Mouse (Mus musculus): ENCODE measurements at regions not wholly inside any gene's neighbourhood (a gene's known extent, or its start where the extent isn't known, plus 50 kb on each side); places are given as distances from the start of the nearest gene placed in this dataset.

DNA sequence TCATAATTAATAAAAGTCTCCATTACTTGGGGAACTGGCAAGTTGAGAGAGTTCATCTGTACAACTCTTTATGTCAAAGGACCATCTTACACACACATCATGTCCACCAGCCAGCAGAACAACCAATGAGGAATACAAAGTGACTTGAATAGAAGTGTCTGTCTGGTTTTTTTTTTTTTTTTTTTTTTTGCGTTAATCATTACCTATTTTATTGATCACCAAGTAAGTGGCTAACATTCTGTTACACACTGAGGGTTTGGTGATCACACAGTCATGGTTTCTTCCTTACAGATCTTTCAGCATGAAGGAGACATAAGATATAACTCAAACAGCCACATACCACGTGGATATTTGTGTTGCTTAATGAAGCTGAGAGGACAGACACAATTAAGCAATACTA is 147.6 kb upstream of the Adamts3 start:
- DNase-seq (ENCODE audit: low read depth, low spot score) = no peak

DNA sequence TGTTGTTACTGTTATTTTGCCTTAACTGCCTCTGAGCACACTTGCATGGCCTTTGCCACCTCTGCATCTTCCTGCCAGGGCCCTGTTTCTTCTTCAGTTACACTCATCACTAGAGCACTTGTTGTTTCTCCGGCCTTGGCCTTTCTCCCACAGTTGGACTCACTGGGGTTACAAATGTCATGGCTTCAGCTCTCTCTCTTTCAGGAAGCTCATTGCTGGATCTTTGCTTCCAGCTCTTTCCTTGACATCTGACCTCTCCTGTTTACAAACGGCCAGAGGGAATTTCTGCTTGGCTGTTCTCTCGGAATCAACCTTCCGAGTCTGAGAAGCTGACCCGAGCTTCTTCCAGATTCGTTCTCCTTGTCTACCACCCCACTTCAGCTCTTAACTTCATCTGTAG is 146.6 kb upstream of the Adamts3 start:
- no peak for DNase-seq (ENCODE audit: low read depth, low spot score)

DNA sequence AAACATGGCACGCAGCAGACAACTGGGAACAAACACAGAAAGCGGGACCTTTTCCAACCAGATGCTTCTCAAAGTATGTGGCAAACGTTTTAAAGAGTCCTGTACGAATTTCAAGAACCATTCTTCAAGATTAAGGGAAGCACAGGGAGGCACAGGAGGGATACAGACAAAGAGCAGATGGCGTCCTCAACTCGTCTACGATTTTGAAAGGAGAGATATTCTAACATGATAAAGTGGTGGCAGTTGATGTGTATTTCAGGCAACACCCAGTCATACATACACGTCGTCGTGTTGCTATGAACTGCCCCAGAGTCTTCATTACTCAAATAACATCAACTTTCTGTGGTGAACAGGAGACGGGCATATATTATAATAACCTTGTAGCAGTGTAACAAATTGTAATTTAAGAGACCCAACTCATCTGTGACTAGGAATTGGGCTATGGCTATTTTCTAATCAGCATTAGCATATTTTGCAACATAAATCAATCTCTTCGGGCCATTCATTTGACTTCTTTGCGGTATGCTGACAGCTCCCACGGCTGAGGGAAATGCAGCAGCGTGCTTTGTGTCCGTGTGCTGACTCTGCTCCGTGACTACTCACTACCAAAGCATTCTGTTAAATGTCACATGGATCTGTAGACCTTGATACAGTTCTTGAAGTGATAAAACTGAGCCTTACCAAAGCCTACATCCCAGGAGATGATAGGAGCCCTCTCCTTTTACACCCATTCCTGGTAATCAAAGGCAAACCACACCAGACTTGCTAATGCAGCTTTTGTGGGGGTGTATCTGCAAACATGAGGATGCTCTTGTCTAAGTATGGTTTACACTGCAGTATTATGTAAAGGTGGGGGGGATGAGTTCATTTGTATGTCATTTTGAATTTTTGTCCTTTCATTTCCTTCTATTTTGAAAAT is 144.0 kb upstream of the Adamts3 start:
- no peak for DNase-seq (ENCODE audit: low read depth, low spot score)

DNA sequence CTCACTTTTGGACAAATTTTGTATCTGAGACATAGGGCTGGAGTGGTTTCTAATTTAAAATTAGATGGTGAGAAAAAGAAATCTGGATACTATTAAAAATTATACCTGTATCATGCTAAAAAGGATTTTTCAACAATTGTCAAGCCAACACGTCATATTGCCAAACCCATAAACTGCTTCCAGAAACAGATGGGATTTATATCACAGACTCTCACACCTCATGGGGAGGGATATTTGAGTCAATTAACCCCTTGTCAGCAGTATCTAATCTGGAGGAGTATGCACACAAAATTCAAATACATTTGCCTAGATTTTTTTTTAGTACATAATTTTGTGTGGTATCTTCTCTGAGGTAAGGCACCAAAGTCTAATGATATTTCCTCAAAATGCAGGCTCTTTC is 138.3 kb upstream of the Adamts3 start:
- DNase-seq (ENCODE audit: low read depth, low spot score) = no peak

DNA sequence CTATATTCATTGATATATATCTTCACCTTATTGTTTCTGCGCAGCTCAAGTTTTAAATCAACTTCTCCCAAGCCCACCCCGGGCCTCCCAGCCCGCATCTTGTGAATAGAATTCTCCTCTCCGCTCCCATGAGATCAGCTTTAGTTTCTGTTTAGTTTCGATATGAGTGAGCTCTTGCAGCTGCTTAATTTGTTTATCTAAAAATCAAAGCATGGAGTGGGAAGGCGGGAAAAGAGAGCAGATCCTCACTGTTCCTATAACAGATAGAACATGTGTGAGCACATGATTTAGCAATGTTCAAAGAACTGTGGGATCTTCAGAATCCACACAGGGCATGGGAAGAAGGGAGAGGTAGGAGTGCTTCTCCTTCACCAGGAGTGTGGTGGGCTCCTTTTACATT is 117.6 kb upstream of the Adamts3 start:
- DNase-seq (ENCODE audit: low read depth, low spot score) = no peak

DNA sequence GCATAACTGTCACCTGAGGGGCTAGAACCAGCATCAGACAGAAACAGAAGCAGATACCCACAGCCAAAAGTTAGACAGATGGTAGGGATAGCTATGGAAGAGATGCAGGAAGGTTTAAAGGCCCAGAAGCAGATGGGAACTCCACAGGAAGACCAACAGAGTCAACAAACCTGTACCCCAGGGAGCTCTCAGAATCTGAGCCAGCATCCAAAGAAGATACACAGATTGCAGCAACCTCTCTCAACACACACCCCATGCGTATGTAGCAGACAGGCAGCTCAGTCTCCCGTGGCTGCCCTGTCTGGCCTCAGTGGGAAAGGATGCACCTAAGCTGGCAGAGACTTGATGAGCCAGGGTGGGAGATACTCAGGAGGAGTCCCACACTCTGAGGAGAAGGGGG is 108.4 kb upstream of the Adamts3 start:
- DNase-seq (ENCODE audit: low read depth, low spot score) = no peak

DNA sequence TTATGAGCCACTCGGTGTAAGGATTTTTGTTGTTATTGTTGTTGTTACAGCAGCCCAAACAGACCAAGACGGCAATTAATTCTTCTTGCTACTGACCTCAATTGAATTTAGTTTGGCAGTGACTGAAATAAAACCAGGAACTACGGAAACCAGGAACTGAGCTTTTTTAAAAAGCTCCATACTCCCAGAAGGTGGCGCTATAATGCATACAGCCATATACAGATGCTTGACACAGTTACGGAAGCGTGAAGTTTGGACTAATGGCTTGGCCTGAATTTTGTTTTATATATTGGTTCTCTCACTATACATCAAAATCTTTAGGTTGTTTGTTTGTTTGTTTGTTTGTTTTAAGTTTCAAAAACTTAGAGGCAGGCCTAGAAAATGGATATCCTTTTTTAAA is 98.5 kb upstream of the Adamts3 start:
- peak; percentile 5 for DNase-seq (ENCODE audit: low read depth, low spot score)

DNA sequence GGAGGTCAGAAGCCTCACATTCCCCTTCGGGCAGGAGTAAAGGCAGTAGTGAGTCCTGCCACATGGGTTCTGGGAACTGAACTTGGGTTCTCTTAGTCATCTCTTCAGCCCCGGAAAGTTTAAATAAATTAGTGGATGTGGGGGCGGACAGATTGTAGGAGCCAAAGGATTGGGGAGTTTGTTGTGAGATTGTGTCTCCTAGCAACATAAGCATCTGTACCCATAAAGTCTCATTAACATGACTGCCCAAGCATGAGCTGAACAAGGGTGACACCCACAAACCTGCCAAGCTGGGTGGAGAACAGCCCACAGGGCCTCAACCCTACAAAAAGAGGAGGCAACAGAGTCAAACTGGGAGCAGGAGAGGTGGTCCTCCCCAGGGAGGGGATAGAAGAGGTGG is 97.1 kb upstream of the Adamts3 start:
- DNase-seq (ENCODE audit: low read depth, low spot score) = no peak

DNA sequence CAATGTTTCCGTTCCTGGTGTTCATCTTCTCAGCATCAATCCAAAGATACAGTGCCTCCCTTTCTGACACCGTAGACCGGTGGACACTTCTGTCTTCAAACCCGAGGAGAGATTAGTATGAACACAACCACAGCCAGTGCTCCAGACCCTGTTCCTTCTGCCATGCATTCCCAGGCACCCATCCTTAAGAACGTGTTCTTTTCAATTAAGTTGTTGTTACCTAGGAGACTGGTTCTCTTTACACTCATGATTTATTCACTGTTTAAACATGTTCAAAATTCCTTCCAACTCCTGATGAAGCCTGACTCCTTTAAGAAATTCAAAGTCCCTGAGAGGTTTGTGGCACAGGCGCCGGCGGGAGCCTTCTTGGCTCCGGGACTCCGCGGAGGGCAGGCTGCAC is 69.5 kb upstream of the Adamts3 start:
- no peak for DNase-seq (ENCODE audit: low read depth, low spot score)

DNA sequence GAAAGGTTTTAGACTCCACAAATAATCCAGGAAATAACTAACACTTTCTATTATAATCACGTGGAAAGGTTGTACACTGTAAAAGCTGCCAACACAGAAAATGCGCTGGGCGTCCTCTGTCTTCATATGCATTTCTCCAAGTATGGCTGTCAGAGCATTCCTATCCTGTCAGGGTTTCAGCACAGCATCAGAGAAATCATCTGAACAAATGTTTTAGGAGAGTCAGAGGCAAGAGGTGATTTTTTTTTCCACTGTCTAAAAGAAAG is 62.5 kb upstream of the Adamts3 start:
- DNase-seq (ENCODE audit: low read depth, low spot score) = no peak

DNA sequence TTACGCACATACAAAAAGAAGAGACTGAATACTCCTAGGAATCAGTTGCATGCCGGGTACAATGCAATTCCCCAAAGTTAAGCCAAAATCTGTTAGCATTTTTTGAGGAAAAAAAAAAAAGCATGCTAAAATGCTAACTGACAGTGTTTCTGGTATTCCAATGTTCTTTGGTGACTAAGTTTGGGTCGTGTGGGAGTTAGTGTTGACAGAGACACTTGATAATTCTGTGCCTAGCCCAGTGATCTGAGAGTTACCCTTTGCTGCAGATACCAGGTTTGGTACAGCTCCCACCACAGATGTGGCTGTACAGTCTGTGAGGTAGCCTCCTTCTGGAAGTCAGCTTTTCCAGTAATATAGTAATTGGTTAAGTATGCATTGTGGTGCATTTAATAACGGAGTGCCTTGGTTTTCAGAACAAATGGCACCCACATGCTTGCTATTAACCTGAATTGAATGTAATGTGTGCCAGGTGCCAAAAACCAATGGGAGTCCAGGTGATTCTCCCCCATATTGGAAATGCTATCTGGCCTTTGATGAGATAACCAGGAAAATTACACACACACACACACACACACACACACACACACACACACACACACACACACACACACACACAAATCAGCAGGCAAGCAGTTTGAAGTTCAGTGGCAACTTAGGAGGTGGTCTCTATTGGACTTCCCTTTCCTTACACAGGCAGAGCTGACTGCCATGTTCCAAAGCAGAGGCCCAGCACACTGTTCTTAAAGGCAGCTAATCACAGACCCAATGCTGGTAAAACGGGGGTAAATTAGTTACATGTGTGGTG is 61.9 kb upstream of the Adamts3 start:
- DNase-seq (ENCODE audit: low read depth, low spot score) = no peak

DNA sequence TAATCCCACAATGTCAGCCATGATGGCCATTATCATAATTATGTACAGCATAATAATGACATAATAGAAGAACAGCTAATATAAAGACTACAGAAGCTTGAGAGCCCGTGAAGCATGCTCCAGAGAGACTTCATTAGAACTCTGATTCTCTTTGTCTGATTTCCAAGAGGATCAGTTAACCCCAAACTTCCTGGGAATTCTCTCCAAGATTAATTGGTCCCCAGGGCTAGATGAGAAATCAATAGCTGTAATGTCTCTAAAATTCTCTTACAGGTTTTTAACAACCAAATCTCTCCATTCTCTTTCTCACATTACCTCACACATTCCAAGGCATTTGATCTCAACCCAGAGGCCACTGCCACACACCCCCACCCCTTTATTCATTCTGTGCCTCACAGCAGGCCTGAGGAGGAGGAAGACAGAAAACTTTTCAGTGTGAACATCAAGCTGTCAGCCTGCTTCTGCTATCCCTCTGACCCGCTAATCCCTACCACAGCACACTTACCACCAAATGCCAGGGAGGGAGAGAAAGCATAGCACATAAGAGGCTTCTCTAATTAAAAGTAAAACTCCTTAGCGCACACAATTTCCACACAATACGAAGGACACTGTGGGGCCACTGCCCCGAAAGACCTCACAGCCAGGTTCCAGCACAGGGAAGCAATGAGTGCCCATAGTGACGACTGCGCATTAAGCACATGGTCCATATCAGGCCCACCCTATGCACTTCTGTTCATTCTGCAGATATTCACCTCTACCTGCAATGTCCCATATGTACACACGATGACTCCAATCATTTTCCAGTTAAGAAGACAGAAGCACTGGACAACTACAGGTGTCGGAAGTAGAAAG is 60.4 kb upstream of the Adamts3 start:
- no peak for DNase-seq (ENCODE audit: low read depth, low spot score)

DNA sequence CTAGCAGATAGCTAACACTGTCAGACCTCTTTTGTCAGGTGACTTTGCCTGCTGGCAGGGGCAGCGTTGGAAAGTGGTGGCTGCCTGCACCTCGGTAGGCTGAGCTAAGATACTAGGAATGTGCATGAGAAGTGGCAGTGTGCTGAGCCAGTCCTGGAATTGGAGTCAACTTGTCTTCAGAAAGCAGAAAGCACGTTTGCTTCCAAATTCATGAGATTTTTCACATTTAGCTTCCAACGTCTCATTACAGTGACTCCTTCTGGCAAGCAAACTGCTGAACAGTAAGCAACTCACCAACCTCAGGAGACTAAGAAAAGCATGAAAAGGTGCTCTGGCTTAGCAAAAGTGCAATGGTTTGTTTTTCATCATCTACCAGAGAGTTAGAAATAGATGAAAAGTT is 59.1 kb upstream of the Adamts3 start:
- DNase-seq (ENCODE audit: low read depth, low spot score) = no peak

DNA sequence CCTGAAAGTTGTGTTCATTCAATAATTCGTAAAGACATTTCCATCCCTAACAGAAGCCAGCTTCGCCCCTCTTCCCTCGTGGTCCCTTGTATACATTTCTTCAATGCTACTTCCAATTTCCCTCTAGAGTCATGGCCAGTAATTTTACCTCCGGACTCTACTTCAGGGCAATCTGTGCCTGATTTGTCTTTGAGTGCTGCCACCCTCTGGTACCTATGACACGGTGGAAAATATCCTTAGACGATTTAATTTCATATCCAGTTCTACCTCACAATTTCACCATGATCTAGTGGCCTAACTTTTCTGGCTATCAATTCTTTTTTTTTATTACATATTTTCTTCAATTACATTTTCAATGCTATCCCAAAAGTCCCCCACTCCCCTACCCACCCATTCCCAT is 49.9 kb upstream of the Adamts3 start:
- no peak for DNase-seq (ENCODE audit: low read depth, low spot score)
